Mouse (Mus musculus) lung, adult 2 months (tissue): Measurements from ENCODE around the gene Gm49369.

Experiments
- CTCF ChIP-seq: fragments of 200-500 bp; IDR thresholded peaks from 2 replicates; pipeline ENCODE4 v1.5.1; 2011; ENCODE audit warnings: mild to moderate bottlenecking, low read length, control low read depth; ENCODE audit not compliant: insufficient read depth
- POLR2A ChIP-seq: fragments of 200-500 bp; IDR thresholded peaks from 2 replicates; pipeline ENCODE4 v1.6.1; 2011; ENCODE audit warnings: low read depth, mild to moderate bottlenecking, control low read depth, low read length, borderline replicate concordance; ENCODE audit errors: extremely low read depth

GRCm38 (mm10) chr7:142371398-142371767 lies 11.1 kb downstream of the Gm49369 start:
- TF ChIP-seq CTCF (no peak), POLR2A (peak; percentile 21; the same call in 1 of the 2 replicates)
